Mouse (Mus musculus): ENCODE results near the gene Aldoc. TPM values are rescaled to one million over a fixed set of nuclear protein-coding genes. Genes with fewer than 3 reads are reported as not detected.
A peak's percentile ranks its signal among the peaks of the same experiment; 100 is the strongest.

Gene Aldoc
- polyA plus RNA-seq, 1 experiment from 2014 or later, result 10.2 TPM

DNA sequence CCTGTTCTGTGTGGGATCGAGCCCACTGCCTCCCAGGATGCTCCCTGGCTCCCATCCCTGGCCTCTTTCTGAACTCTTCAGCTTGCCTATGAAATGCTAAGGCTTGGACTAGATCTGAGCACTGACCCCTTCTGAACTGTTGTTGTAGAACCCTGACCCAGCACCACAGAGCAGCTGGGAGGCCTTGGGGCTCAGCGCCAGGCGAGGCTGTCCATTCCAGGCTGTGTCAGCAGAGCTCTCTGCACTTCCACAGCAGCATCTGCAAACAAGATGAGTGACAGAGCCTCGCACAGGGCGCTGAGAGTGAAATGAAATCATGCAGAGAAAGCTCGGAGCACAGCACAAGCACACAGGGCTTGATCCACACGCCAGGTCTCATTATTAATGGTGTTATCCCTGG, 49.8 kb downstream of the Aldoc start:
- Histone ChIP-seq H3K9ac (replicated peaks; ENCODE audit: low read length) (no peak overlapping the region), H3K4me2 (replicated peaks; ENCODE audit: low read depth, low read length) (no peak overlapping the region), H3K27me3 (ENCODE audit: insufficient read depth, low read length) (no peaks in the 10 kb centered on the region), H3K4me3 (ENCODE audit: low read length) (no peak overlapping the region), H3K36me3 (ENCODE audit: insufficient read depth, low read length) (no peaks in the 10 kb centered on the region), H3K4me1 (ENCODE audit: insufficient read depth, low read length) (peaks cover 48% of the 10 kb centered on the region), H3K9me3 (ENCODE audit: low read length) (no peaks in the 10 kb centered on the region), H3K27ac (ENCODE audit: low read length) (no peak overlapping the region)
- WGBS, result 39% methylated on average over 7 of the region's 7 CpGs
- no peak for ATAC-seq (ENCODE audit: low FRiP score, low TSS enrichment)

DNA sequence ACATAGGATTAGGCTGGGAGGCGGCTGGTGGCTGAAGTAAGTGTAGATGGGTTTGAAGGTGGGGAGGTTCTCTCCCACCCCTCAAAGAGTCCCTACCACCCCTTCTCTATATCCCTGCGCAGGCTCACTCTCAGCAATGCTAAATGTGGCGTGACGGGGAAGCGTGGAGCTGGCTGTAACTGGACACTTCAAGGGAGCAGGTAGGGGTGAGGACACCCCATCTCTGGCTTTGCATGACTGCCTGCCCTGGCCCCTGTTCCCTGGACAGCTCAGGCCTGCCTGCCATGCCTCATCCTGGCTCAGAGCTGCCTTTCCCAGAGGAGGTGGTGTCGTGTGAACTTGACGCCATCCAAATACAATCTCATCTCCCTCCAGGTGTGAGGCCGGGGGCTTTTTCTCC, 51.4 kb downstream of the Aldoc start:
- no peak overlapping the region for H3K4me2 ChIP-seq (replicated peaks; ENCODE audit: low read depth, low read length)
- peak overlapping the region; percentile 90 for H3K27ac ChIP-seq (ENCODE audit: low read length)
- H3K4me3 ChIP-seq (ENCODE audit: low read length), result no peak overlapping the region
- H3K4me1 ChIP-seq (ENCODE audit: insufficient read depth, low read length), result peaks cover 48% of the 10 kb centered on the region
- 23% methylated on average over 8 of the region's 8 CpGs for WGBS
- peak; percentile 94 for ATAC-seq (ENCODE audit: low FRiP score, low TSS enrichment)
- H3K27me3 ChIP-seq (ENCODE audit: insufficient read depth, low read length), result no peaks in the 10 kb centered on the region
- no peaks in the 10 kb centered on the region for H3K36me3 ChIP-seq (ENCODE audit: insufficient read depth, low read length)
- no peak overlapping the region for H3K9ac ChIP-seq (replicated peaks; ENCODE audit: low read length)
- H3K9me3 ChIP-seq (ENCODE audit: low read length), result no peaks in the 10 kb centered on the region

Other genes with a start within 250 kb of the Aldoc start
- 41.0 and 41.6 TPM in 2 replicates for gene Eral1, start 242.6 kb upstream of the Aldoc start, polyA plus RNA-seq (2015; fragmentation: Nextera tagmentation; extraction: Ambion mirVana)
- 14.8 and 19.3 TPM in 2 replicates for gene Fam222b, start 228.3 kb upstream of the Aldoc start, polyA plus RNA-seq (2015; fragmentation: Nextera tagmentation; extraction: Ambion mirVana)
- gene Traf4, start 157.4 kb upstream of the Aldoc start, polyA plus RNA-seq (2015; fragmentation: Nextera tagmentation; extraction: Ambion mirVana), result 108 and 110 TPM in 2 replicates
- 27.9 and 29.1 TPM in 2 replicates for gene Nek8, start 146.3 kb upstream of the Aldoc start, polyA plus RNA-seq (2015; fragmentation: Nextera tagmentation; extraction: Ambion mirVana)
- 35.1 and 36.1 TPM in 2 replicates for gene Tlcd1, start 146.3 kb upstream of the Aldoc start, polyA plus RNA-seq (2015; fragmentation: Nextera tagmentation; extraction: Ambion mirVana)
- gene Rpl23a, start 139.4 kb upstream of the Aldoc start, polyA plus RNA-seq (2015; fragmentation: Nextera tagmentation; extraction: Ambion mirVana), result 1,090 and 1,147 TPM in 2 replicates
- gene Rab34, start 134.5 kb upstream of the Aldoc start, polyA plus RNA-seq (2015; fragmentation: Nextera tagmentation; extraction: Ambion mirVana), result 128 and 130 TPM in 2 replicates
- gene Proca1, start 129.6 kb upstream of the Aldoc start, polyA plus RNA-seq (2015; fragmentation: Nextera tagmentation; extraction: Ambion mirVana), result 4.5 and 4.8 TPM in 2 replicates
- gene Sdf2, start 77.2 kb upstream of the Aldoc start, polyA plus RNA-seq (2015; fragmentation: Nextera tagmentation; extraction: Ambion mirVana), result 93.8 and 101 TPM in 2 replicates
- 31.5 and 33.5 TPM in 2 replicates for gene Supt6, start 77.0 kb upstream of the Aldoc start, polyA plus RNA-seq (2015; fragmentation: Nextera tagmentation; extraction: Ambion mirVana)
- 69.8 and 78.7 TPM in 2 replicates for gene 2610507B11Rik, start 61.2 kb upstream of the Aldoc start, polyA plus RNA-seq (2015; fragmentation: Nextera tagmentation; extraction: Ambion mirVana)
- 0.30 and 0.33 TPM in 2 replicates for gene BC030499, start 32.1 kb upstream of the Aldoc start, polyA plus RNA-seq (2015; fragmentation: Nextera tagmentation; extraction: Ambion mirVana)
- 41.7 and 48.6 TPM in 2 replicates for gene Spag5, start 21.4 kb upstream of the Aldoc start, polyA plus RNA-seq (2015; fragmentation: Nextera tagmentation; extraction: Ambion mirVana)
- gene Pigs, start 5.4 kb downstream of the Aldoc start, polyA plus RNA-seq (2015; fragmentation: Nextera tagmentation; extraction: Ambion mirVana), result 97.0 and 100 TPM in 2 replicates
- gene Unc119, start 20.5 kb downstream of the Aldoc start, polyA plus RNA-seq (2015; fragmentation: Nextera tagmentation; extraction: Ambion mirVana), result 39.4 and 42.3 TPM in 2 replicates
- gene Foxn1, start 63.6 kb downstream of the Aldoc start, polyA plus RNA-seq (2015; fragmentation: Nextera tagmentation; extraction: Ambion mirVana), result 0.05 TPM in 1 of 2 replicates, not detected in the other
- 2.2 and 2.4 TPM in 2 replicates for gene Slc13a2, start 99.2 kb downstream of the Aldoc start, polyA plus RNA-seq (2015; fragmentation: Nextera tagmentation; extraction: Ambion mirVana)
- gene Slc46a1, start 142.7 kb downstream of the Aldoc start, polyA plus RNA-seq (2015; fragmentation: Nextera tagmentation; extraction: Ambion mirVana), result 24.7 and 24.9 TPM in 2 replicates
- gene Sarm1, start 174.8 kb downstream of the Aldoc start, polyA plus RNA-seq (2015; fragmentation: Nextera tagmentation; extraction: Ambion mirVana), result 1.2 and 1.8 TPM in 2 replicates
- 2.4 and 2.9 TPM in 2 replicates for gene Vtn, start 176.1 kb downstream of the Aldoc start, polyA plus RNA-seq (2015; fragmentation: Nextera tagmentation; extraction: Ambion mirVana)
- not detected in 2 replicates for gene Sebox, start 180.5 kb downstream of the Aldoc start, polyA plus RNA-seq (2015; fragmentation: Nextera tagmentation; extraction: Ambion mirVana)
- 56.9 and 58.8 TPM in 2 replicates for gene Tmem199, start 189.2 kb downstream of the Aldoc start, polyA plus RNA-seq (2015; fragmentation: Nextera tagmentation; extraction: Ambion mirVana)
- 188 and 192 TPM in 2 replicates for gene Poldip2, start 189.2 kb downstream of the Aldoc start, polyA plus RNA-seq (2015; fragmentation: Nextera tagmentation; extraction: Ambion mirVana)
- 95.1 and 100 TPM in 2 replicates for gene Tnfaip1, start 213.4 kb downstream of the Aldoc start, polyA plus RNA-seq (2015; fragmentation: Nextera tagmentation; extraction: Ambion mirVana)
- 125 and 130 TPM in 2 replicates for gene Ift20, start 213.4 kb downstream of the Aldoc start, polyA plus RNA-seq (2015; fragmentation: Nextera tagmentation; extraction: Ambion mirVana)
- gene Tmem97, start 227.8 kb downstream of the Aldoc start, polyA plus RNA-seq (2015; fragmentation: Nextera tagmentation; extraction: Ambion mirVana), result 70.7 and 75.1 TPM in 2 replicates